Mouse (Mus musculus) v-Abl transformed pro-B cells (cell line): ENCODE results near the gene Rfx8.

Experiments
- in situ Hi-C, 2 experiments: fragments of 400-800 bp; cut with MboI; formaldehyde crosslinking; loops; one replicate each; pipeline ENCODE4 v1.15.1; 2025; ENCODE audit not compliant: unreplicated experiment in 2 of 2

Rfx8 gene

GRCm38 (mm10) chr1:39720632-39721350 is at the start of gene Rfx8:
Gene Rfx8 (minus strand): TSS chr1:39720997.
- in situ Hi-C loops: no loop called here

- in situ Hi-C loops: no loop called here
Observed at GRCm38 (mm10) chr1:39770436-39770835, 49.6 kb upstream of the Rfx8 start.

GRCm38 (mm10) chr1:39768017-39768416 is 47.2 kb upstream of the Rfx8 start:
- in situ Hi-C loops: no loop called here

- in situ Hi-C loops: no loop called here
Observed at GRCm38 (mm10) chr1:39765854-39766493, 45.2 kb upstream of the Rfx8 start.

GRCm38 (mm10) chr1:39762025-39762370 is 41.2 kb upstream of the Rfx8 start:
- in situ Hi-C loops: no loop called here

GRCm38 (mm10) chr1:39761211-39762024 is 40.6 kb upstream of the Rfx8 start:
- in situ Hi-C loops: no loop called here

GRCm38 (mm10) chr1:39760181-39760715 is 39.5 kb upstream of the Rfx8 start:
- in situ Hi-C loops: no loop called here

GRCm38 (mm10) chr1:39759231-39760175 is 38.7 kb upstream of the Rfx8 start:
- in situ Hi-C loops: no loop called here

GRCm38 (mm10) chr1:39758244-39758643 is 37.4 kb upstream of the Rfx8 start:
- in situ Hi-C loops: no loop called here

GRCm38 (mm10) chr1:39756952-39757351 is 36.2 kb upstream of the Rfx8 start:
- in situ Hi-C loops: no loop called here

GRCm38 (mm10) chr1:39754224-39754957 is 33.6 kb upstream of the Rfx8 start:
- in situ Hi-C loops: no loop called here

- in situ Hi-C loops: no loop called here
Observed at GRCm38 (mm10) chr1:39751537-39751936, 30.7 kb upstream of the Rfx8 start.

- in situ Hi-C loops: loop anchor here in 1 of 2 experiments (25.0 kb wide), 1 partner anchor 1087 kb away; the partner anchor contains the start of gene Aff3
Observed at GRCm38 (mm10) chr1:39749664-39750063, 28.9 kb upstream of the Rfx8 start.

GRCm38 (mm10) chr1:39749214-39749613 is 28.4 kb upstream of the Rfx8 start:
- in situ Hi-C loops: loop anchor here in 1 of 2 experiments (25.0 kb wide), 1 partner anchor 1087 kb away; the partner anchor contains the start of gene Aff3

GRCm38 (mm10) chr1:39748666-39749065 is 27.9 kb upstream of the Rfx8 start:
- in situ Hi-C loops: loop anchor here in 1 of 2 experiments (25.0 kb wide), 1 partner anchor 1086 kb away; the partner anchor contains the start of gene Aff3

- in situ Hi-C loops: loop anchor here in 1 of 2 experiments (25.0 kb wide), 1 partner anchor 1084 kb away; the partner anchor contains the start of gene Aff3
Observed at GRCm38 (mm10) chr1:39746464-39746863, 25.7 kb upstream of the Rfx8 start.

GRCm38 (mm10) chr1:39740948-39741347 is 20.2 kb upstream of the Rfx8 start:
- in situ Hi-C loops: loop anchor here in 1 of 2 experiments (25.0 kb wide), 1 partner anchor 1079 kb away; the partner anchor contains the start of gene Aff3

- in situ Hi-C loops: loop anchor here in 1 of 2 experiments (25.0 kb wide), 1 partner anchor 1078 kb away; the partner anchor contains the start of gene Aff3
Observed at GRCm38 (mm10) chr1:39740002-39740401, 19.2 kb upstream of the Rfx8 start.
